Mouse (Mus musculus) midbrain, embryonic 16.5 days (tissue): ENCODE measurements around the gene Ybx3. TPM values are rescaled to one million over a fixed set of nuclear protein-coding genes. Genes with fewer than 3 reads are reported as not detected.

Experiments used
- ATAC-seq: fragments of 200-750 bp; cut with Nextera tagmentation; 2 replicates; pipeline ENCODE4 v1.8.0; 2017; ENCODE audit warnings: moderate TSS enrichment
- H3K27ac ChIP-seq: fragments of 300-500 bp; sonication (generic); 2 replicates; pipeline ENCODE4 v1.5.1; 2014; ENCODE audit warnings: mild to moderate bottlenecking, low read length, mixed read lengths
- H3K27me3 ChIP-seq: fragments of 300-500 bp; sonication (generic); 2 replicates; pipeline ENCODE4 v1.6.1; 2014; ENCODE audit warnings: low read depth, low read length, mixed read lengths; ENCODE audit not compliant: control insufficient read depth, insufficient read depth
- H3K36me3 ChIP-seq: fragments of 300-500 bp; sonication (generic); 2 replicates; pipeline ENCODE4 v1.6.1; 2014; ENCODE audit warnings: mild to moderate bottlenecking, low read length, moderate library complexity, mixed read lengths; ENCODE audit not compliant: control insufficient read depth, insufficient read depth
- H3K4me1 ChIP-seq: fragments of 300-500 bp; sonication (generic); 2 replicates; pipeline ENCODE4 v1.6.1; 2014; ENCODE audit warnings: mild to moderate bottlenecking, low read length, mixed read lengths; ENCODE audit not compliant: control insufficient read depth, insufficient read depth
- H3K4me2 ChIP-seq: fragments of 300-500 bp; sonication (generic); 2 replicates; pipeline ENCODE4 v1.6.1; 2014; ENCODE audit warnings: mild to moderate bottlenecking, low read length, mixed read lengths
- H3K4me3 ChIP-seq: fragments of 300-500 bp; sonication (generic); 2 replicates; pipeline ENCODE4 v1.5.1; 2014; ENCODE audit warnings: low read depth, mild to moderate bottlenecking, low read length, moderate library complexity, mixed read lengths
- H3K9ac ChIP-seq: fragments of 300-500 bp; sonication (generic); 2 replicates; pipeline ENCODE4 v1.6.1; 2014; ENCODE audit warnings: low read depth, low read length, mixed read lengths
- H3K9me3 ChIP-seq: fragments of 300-500 bp; sonication (generic); replicated peaks from 2 replicates; pipeline ENCODE4 v1.6.1; 2014; ENCODE audit warnings: mild to moderate bottlenecking, low read length, mixed read lengths; ENCODE audit not compliant: control insufficient read depth, poor library complexity, severe bottlenecking
- WGBS: fragments of 180-500 bp; shearing (Covaris S2); extraction: QIAGEN DNeasy Blood & Tissue Kit; methylation state at CpG from one replicate; pipeline ENCODE4 v1.1.7; 2014; 5-methylcytosine and 5-hydroxymethylcytosine counted together
- polyA plus RNA-seq: library from polyadenylated mRNA; unstranded; fragments of >200 nt; fragmentation: Nextera tagmentation; extraction: Ambion mirVana; gene quantifications from 2 replicates; pipeline ENCODE4 v1.2.1, GENCODE M21; 2015

The Ybx3 gene
- polyA plus RNA-seq, 1 experiment from 2014 or later = 21.6 TPM

DNA sequence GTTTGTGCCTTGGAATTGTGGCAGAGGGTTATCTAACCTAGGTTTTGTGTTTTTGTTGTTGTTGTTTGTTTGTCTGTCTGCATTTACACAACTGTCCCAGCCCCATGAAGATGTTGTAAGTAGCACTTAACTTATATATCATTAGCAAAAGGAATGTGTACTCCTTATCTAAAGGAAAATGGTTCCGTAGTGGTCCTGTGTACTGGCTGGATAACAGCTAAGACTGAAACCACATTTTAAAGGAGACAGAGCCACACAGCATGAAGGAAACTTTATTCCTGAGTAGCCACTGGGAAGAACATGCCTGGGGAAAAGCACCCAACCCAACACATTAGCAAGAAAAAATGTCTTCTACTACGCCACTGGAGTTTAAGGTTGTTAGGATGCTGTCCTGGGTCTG, 28.7 kb downstream of the Ybx3 start:
- Histone ChIP-seq H3K9ac (no peak overlapping the region), H3K4me2 (no peak overlapping the region), H3K4me1 (no peaks in the 10 kb centered on the region), H3K9me3 (no peaks in the 10 kb centered on the region), H3K27me3 (no peaks in the 10 kb centered on the region), H3K36me3 (peaks cover 6% of the 10 kb centered on the region), H3K4me3 (no peak overlapping the region), H3K27ac (no peak overlapping the region)
- 91% methylated on average over 2 of the region's 2 CpGs for WGBS
- no peak for ATAC-seq

DNA sequence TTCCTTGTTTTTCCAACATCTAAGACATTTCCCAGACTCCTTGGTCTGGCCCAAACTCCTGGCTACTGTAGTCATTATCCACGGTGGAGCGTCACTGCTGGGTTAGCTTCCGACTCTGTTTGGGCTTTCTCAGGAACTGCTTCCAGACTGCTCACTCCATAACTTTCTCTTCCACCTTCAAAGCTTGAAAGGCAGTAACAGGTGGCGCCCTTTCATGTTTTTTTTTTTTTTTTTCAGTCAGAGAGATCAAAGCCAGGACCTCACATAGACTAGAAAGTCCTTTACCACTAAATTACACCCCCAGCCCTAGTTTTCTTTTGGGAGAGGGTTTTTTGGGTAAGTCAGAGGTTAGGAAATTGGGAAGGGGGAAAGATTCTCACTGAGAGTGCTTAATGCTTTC, 33.4 kb downstream of the Ybx3 start:
- no peaks in the 10 kb centered on the region for H3K27me3 ChIP-seq
- no peaks in the 10 kb centered on the region for H3K4me1 ChIP-seq
- no peaks in the 10 kb centered on the region for H3K9me3 ChIP-seq
- no peak overlapping the region for H3K9ac ChIP-seq
- no peak for ATAC-seq
- no peaks in the 10 kb centered on the region for H3K36me3 ChIP-seq
- no peak overlapping the region for H3K4me2 ChIP-seq
- WGBS = 75% methylated on average over 4 of the region's 4 CpGs
- H3K27ac ChIP-seq = no peak overlapping the region
- no peak overlapping the region for H3K4me3 ChIP-seq

DNA sequence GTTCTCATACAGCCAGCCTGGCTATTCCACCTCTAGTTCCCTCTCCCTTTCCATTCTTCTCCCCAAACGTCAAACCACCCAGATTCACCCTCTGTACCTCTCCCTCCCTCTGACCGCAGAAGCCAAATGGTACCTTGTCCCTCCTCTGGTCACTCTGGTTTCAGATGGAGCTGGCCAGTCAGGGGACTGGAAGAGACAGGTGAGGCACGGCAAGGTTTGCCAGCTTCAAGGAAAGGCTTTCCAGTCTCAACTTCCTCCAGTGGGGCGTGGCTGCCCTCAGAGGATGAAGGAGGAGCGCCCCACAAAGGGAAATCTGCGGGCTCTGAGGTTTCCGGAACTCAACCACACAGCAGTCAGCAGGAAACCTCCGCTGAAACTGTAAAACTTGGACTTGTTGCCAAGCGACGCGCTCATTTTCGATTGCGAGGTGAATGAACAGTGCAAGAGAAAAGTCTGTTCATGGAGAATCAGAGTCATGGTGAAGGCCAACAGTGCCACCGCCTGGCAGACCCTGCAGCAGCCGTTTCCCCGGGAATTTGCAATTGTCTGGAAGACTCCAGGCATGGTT, 34.8 kb downstream of the Ybx3 start, which contains the start of gene Styk1:
Gene Styk1, minus strand, starts transcription at position 246 of the 568 bp plus-strand sequence.
- peak; percentile 95 for ATAC-seq
- WGBS = 3% methylated on average over 16 of the region's 16 CpGs
- H3K4me3 ChIP-seq = peak within 1 kb of the TSS; percentile 38
- H3K27me3 ChIP-seq = no peaks in the 10 kb centered on the region
- peak within 1 kb of the TSS; percentile 66 for H3K4me2 ChIP-seq
- no peaks in the 10 kb centered on the region for H3K36me3 ChIP-seq
- H3K9me3 ChIP-seq = no peaks in the 10 kb centered on the region
- peak within 1 kb of the TSS; percentile 30 for H3K9ac ChIP-seq
- H3K4me1 ChIP-seq = no peaks in the 10 kb centered on the region
- 0 out of 2 replicates have a peak within 1 kb of the TSS, but pooled peaks have one; percentile 12 for H3K27ac ChIP-seq

DNA sequence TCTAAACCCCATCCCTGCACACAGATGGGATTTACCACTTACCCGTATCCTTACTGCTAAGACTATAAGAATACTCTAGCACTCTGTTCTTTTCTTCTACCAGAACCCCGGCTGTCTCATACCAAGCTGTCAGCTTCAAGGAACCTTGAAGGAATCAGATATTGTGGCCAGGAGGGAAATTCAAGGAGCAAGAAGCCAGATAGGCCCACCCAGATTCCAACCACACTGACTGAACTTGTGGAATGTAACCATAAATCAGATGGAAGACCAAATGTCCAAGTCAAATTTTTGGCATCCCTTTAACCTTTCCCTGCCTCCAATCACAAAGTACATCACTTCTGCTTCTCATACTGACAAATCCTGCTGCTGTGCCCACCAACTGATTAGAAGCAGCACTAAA, 41.2 kb downstream of the Ybx3 start:
- H3K9ac ChIP-seq = no peak overlapping the region
- 86% methylated on average over 2 of the region's 2 CpGs for WGBS
- no peak overlapping the region for H3K27ac ChIP-seq
- no peaks in the 10 kb centered on the region for H3K36me3 ChIP-seq
- no peak overlapping the region for H3K4me2 ChIP-seq
- no peaks in the 10 kb centered on the region for H3K9me3 ChIP-seq
- no peaks in the 10 kb centered on the region for H3K4me1 ChIP-seq
- no peak for ATAC-seq
- H3K27me3 ChIP-seq = no peaks in the 10 kb centered on the region
- H3K4me3 ChIP-seq = no peak overlapping the region

DNA sequence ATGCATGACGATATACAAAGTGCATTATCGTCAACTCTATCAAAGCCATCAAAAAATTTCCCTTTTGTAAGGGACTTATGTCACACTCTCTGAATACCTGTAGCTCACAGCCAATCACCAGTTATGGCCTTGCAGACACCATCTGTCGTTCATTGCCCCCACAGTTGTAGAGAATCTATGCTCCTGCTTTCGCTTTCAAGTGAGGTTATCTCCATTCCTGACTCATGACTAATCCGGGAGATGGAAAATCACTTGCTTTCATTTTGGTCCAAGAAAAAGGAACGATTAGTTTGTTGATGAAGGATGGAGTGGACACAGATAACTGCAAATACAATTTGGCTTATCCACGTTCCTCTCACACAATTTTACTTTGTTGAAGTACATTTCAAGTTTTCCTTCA, 43.9 kb downstream of the Ybx3 start:
- Histone ChIP-seq H3K9me3 (no peaks in the 10 kb centered on the region), H3K4me2 (no peak overlapping the region), H3K36me3 (no peaks in the 10 kb centered on the region), H3K27ac (no peak overlapping the region), H3K9ac (no peak overlapping the region), H3K4me1 (no peaks in the 10 kb centered on the region), H3K4me3 (no peak overlapping the region), H3K27me3 (no peaks in the 10 kb centered on the region)
- 86% methylated on average over 7 of the region's 7 CpGs for WGBS
- ATAC-seq = no peak

DNA sequence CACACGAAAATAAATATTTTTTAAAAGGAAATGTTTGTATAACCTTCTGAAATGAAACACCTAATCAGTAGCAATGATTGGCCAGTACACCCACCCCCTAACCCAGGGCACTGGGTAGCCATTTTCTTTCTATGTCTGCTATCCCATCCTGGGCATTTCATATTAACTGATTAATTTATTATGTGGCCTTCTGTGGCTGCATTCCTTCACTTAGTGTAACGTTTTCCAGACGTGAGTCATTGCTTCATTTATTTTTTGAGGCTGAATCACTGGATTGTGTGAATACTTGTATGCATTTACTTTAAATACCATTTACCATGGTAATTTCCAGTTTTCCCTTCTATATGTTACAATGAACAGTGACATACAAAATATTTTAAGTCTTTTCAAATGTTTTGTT, 48.2 kb downstream of the Ybx3 start:
- Histone ChIP-seq H3K9me3 (no peaks in the 10 kb centered on the region), H3K27ac (no peak overlapping the region), H3K9ac (no peak overlapping the region), H3K4me2 (no peak overlapping the region), H3K4me3 (no peak overlapping the region), H3K36me3 (no peaks in the 10 kb centered on the region), H3K4me1 (no peaks in the 10 kb centered on the region), H3K27me3 (no peaks in the 10 kb centered on the region)
- WGBS = 82% methylated on average over 3 of the region's 3 CpGs
- ATAC-seq = no peak

DNA sequence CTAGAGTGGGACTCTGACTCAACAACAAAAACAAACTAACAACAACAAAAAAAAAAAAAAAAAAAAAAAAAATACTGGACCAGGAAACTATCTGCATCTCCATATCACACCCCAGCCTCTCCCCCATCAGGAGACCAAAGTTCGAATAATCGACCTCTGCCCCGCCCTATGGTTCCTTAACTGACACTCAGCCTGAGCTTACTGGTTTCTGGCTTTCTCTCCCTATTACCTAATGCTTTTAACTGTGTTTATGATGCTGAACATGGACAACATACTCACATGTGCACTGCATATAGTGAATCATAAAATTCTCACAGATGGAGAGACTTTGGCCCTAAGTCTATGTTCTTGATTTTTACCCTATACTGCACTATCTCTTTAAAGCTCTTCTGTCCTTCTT, 49.0 kb downstream of the Ybx3 start:
- Histone ChIP-seq H3K36me3 (no peaks in the 10 kb centered on the region), H3K4me2 (no peak overlapping the region), H3K9ac (no peak overlapping the region), H3K27ac (no peak overlapping the region), H3K27me3 (no peaks in the 10 kb centered on the region), H3K9me3 (no peaks in the 10 kb centered on the region), H3K4me1 (no peaks in the 10 kb centered on the region), H3K4me3 (no peak overlapping the region)
- 81% methylated on average over 3 of the region's 3 CpGs for WGBS
- ATAC-seq = no peak

DNA sequence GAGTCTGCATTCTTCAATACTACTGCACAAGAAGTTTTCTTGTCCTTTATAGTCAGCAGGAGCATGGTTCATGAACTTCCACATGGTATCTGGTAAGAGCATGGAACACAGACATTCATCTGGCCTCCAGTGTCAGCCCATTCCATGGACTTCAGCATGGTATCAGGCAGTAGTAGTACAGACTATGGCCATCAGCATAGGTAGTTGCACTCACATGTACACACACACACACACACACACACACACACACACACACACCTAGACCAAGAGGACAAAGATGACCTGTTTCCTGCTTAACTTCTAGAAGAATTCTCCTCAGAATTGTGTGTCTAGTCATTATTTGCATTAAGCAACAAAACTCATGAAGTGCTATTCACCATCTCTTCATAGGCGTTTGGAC, 49.5 kb downstream of the Ybx3 start:
- Histone ChIP-seq H3K9me3 (no peaks in the 10 kb centered on the region), H3K4me2 (no peak overlapping the region), H3K36me3 (no peaks in the 10 kb centered on the region), H3K27ac (no peak overlapping the region), H3K4me3 (no peak overlapping the region), H3K27me3 (no peaks in the 10 kb centered on the region), H3K9ac (no peak overlapping the region), H3K4me1 (no peaks in the 10 kb centered on the region)
- WGBS = 83% methylated on average over 1 of the region's 1 CpGs
- no peak for ATAC-seq

DNA sequence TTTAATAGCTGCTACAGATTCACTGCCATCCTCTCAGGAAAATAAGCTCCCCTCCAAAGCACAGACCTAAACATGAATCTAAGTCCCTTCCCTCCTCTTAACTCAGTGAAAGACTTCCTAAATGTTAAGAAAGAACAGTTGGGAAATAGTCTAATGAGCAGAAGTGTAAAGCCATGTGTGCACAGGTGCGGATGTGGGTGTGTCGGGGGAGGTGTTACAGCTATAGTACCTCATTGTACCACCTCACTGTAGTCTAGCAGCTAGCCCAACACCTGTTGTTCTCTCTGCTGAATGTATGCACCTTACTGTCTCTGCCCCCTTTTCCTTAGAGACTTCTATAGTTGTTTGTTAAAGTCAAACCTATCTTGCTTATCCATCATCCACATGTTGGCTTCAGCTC, 61.2 kb downstream of the Ybx3 start:
- Histone ChIP-seq H3K4me1 (no peaks in the 10 kb centered on the region), H3K9ac (no peak overlapping the region), H3K27ac (no peak overlapping the region), H3K36me3 (no peaks in the 10 kb centered on the region), H3K9me3 (no peaks in the 10 kb centered on the region), H3K4me2 (no peak overlapping the region), H3K27me3 (no peaks in the 10 kb centered on the region), H3K4me3 (no peak overlapping the region)
- no peak for ATAC-seq
- WGBS = 92% methylated on average over 2 of the region's 2 CpGs
